Mouse (Mus musculus) splenic B cell, adult 2 months (primary cell): ENCODE data around the gene Zc3h12a.

Source experiments
- DNase-seq: peaks from one replicate; pipeline ENCODE4 v3.0.0-alpha.2; 2011; ENCODE audit warnings: low read depth, low spot score
- H3K27me3 ChIP-seq: 2 replicates; pipeline ENCODE4 v1.6.1; 2012; ENCODE audit warnings: mild to moderate bottlenecking, low read length, moderate library complexity, mixed read lengths; ENCODE audit not compliant: control insufficient read depth, poor library complexity, insufficient read depth, severe bottlenecking
- H3K36me3 ChIP-seq: 2 replicates; pipeline ENCODE4 v1.6.1; 2012; ENCODE audit warnings: mild to moderate bottlenecking, low read length, moderate library complexity, mixed read lengths; ENCODE audit not compliant: control insufficient read depth, poor library complexity, insufficient read depth, severe bottlenecking

Gene Zc3h12a

GRCm38 (mm10) chr4:125132394-125132793 is 4.8 kb upstream of the Zc3h12a start:
- peak; percentile 90 for DNase-seq
- no peaks in the 10 kb centered on the region for H3K27me3 ChIP-seq
- no peaks in the 10 kb centered on the region for H3K36me3 ChIP-seq

DNA sequence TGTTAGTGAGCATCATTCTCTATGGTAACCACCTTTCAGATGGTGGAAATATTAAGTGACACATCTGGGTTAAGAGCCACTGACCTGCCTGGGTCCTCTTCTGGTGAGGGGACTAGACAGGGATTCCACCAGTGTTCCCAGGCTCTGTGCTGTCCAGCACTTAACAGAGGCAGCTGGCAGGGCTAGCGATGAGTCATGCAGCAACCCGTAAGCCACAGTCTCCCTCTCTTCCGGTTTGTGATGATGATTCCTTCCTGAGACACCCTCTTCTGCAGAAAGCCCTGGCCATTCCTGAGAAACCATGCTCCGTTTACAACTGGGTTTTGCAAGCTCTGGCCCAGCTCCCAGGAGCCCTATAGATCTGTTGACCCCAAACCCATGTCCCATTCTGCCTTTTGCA is 3.9 kb upstream of the Zc3h12a start:
- Histone ChIP-seq H3K27me3 (no peaks in the 10 kb centered on the region), H3K36me3 (peaks cover 3% of the 10 kb centered on the region)
- DNase-seq = no peak

GRCm38 (mm10) chr4:125126761-125127160 is 879 bp downstream of the Zc3h12a start:
- peak; percentile 27 for DNase-seq
- Histone ChIP-seq H3K36me3 (peaks cover 23% of the 10 kb centered on the region), H3K27me3 (no peaks in the 10 kb centered on the region)

DNA sequence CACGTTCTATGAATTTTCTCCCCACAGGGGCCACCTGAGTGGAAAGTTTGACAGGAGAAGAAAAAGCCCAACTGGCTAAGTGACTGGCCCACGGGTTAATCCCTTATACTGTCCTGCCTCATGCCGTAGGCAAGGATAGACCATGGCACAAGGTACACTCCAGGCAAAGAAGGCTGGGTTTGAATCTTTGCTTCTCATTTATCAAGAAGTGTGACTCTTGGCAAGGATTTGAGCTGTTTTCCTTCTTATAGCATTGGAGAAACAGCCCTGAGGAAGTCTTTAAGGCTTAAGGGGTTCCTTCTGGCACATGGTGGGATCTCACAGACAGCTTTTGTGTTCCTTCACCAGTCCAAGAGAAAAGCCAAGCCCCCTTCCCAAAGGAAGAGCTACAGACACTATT is 1.5 kb downstream of the Zc3h12a start:
- Histone ChIP-seq H3K36me3 (peaks cover 25% of the 10 kb centered on the region), H3K27me3 (no peaks in the 10 kb centered on the region)
- no peak for DNase-seq

- peak; percentile 36 for DNase-seq
- Histone ChIP-seq H3K27me3 (no peaks in the 10 kb centered on the region), H3K36me3 (peaks cover 26% of the 10 kb centered on the region)
These were observed 2.2 kb downstream of the Zc3h12a start for GRCm38 (mm10) chr4:125125361-125125921.

- peak; percentile 97 for DNase-seq
- Histone ChIP-seq H3K27me3 (no peaks in the 10 kb centered on the region), H3K36me3 (peaks cover 33% of the 10 kb centered on the region)
These were observed 3.0 kb downstream of the Zc3h12a start for GRCm38 (mm10) chr4:125124424-125125209.

DNA sequence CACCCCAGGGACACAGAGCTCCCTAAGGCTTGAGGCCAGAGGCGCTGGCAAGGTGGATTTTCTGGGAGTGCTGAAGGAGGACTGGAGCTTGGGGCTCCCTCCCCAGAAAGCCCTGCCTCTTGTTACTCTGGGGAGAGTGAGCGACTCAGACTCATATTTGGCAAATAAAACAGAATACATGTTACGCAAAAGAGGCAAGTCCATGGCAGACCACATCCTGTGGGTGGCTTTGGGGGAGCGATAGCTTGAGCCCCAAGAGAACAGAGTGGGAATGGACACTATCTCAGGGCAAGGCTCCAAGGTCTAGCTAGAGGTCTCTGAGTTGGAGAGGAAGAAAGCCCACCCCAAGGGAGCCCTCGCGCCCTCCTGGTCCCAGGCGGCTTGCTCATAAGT is 4.4 kb downstream of the Zc3h12a start:
- no peaks in the 10 kb centered on the region for H3K27me3 ChIP-seq
- DNase-seq = peak; percentile 60

GRCm38 (mm10) chr4:125122431-125123278 is 5.0 kb downstream of the Zc3h12a start:
- H3K27me3 ChIP-seq = no peaks in the 10 kb centered on the region
- DNase-seq = peak; percentile 63
- peaks cover 41% of the 10 kb centered on the region for H3K36me3 ChIP-seq

More for the DNA sequence above, 4.4 kb downstream of the Zc3h12a start:
- peaks cover 41% of the 10 kb centered on the region for H3K36me3 ChIP-seq

DNA sequence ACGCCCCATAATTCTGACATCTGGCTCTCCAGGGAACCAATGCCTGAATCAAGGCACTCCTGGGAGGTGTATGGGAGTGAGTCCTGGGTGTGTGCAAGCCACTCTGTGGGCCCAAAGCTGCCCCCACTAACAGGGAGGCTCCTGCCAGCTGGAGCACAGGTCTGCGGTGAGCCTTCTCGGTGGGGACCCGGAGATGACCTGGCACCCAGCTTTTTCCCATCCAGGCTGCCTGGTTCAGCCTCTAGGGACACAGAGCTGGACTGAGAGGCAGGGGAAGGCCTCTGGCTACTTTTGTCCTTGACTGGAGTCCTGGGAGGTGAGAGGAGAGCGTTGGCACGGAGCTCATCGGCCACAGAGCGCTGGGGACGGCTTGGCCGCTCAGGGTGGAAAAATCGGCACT is 7.9 kb downstream of the Zc3h12a start:
- no peak for DNase-seq
- Histone ChIP-seq H3K27me3 (no peaks in the 10 kb centered on the region), H3K36me3 (peaks cover 27% of the 10 kb centered on the region)

DNA sequence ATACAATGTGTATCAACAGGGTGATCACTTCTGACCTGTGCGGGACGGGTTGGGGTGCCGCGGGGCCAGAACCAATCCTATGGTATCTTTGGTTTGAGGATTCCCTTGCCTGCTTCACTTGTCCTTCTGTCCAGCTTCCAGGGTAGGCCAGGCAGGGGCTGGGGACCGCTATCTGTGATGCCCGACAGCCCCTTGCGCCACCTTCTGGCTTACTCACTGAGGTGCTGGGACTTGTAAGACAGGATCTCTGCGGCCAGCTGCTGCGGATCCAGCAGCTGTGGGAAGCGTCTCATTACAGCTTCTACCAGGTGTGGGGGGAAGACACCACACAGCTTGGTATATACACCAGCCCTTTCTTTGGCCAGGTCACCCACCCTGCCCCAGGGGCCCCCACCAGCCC is 8.6 kb downstream of the Zc3h12a start:
- DNase-seq = peak; percentile 33
- H3K27me3 ChIP-seq = no peaks in the 10 kb centered on the region
- peaks cover 27% of the 10 kb centered on the region for H3K36me3 ChIP-seq

DNA sequence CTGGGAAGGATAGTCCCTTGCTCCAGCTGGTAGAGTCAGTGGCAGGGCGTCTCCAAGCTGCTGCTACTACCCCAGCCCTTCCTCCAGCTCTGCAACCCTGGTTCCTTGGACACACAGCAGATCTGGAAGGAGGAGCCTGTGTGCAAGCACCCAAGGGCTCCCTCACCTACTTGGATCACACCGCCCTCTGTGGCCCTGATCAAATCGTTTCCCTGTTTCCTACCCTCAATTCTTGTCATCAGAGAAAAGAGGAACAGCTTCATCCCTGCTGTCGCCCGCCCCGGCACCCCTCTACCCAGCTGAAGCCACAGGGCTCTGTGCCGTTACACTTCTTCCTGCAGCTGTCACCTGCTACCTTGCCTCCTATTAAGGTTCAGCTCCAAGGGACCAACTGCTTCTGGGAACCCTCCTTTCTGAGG is 9.7 kb downstream of the Zc3h12a start:
- peak; percentile 76 for DNase-seq
- H3K27me3 ChIP-seq = no peaks in the 10 kb centered on the region
- peaks cover 24% of the 10 kb centered on the region for H3K36me3 ChIP-seq

DNA sequence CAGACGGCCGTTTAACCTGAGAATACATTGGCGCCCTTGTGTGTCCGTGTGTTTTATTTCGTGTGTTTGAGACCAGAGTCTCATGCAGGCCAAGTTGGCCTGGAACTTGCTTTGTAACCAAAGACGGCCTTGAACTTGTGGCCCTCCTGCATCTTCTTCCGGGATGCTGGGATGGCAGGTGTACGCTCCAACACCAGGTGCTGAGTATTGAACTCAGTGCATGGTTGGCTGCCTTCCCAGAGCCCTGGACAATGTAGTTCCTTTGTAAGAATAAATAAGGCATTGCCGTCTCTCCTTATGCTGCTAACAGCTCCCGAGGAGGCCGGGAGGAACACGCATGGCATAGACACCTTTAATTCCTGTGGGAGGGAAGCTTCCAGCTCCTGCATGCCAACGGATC is 10.7 kb downstream of the Zc3h12a start:
- H3K36me3 ChIP-seq = peaks cover 20% of the 10 kb centered on the region
- no peaks in the 10 kb centered on the region for H3K27me3 ChIP-seq
- no peak for DNase-seq

DNA sequence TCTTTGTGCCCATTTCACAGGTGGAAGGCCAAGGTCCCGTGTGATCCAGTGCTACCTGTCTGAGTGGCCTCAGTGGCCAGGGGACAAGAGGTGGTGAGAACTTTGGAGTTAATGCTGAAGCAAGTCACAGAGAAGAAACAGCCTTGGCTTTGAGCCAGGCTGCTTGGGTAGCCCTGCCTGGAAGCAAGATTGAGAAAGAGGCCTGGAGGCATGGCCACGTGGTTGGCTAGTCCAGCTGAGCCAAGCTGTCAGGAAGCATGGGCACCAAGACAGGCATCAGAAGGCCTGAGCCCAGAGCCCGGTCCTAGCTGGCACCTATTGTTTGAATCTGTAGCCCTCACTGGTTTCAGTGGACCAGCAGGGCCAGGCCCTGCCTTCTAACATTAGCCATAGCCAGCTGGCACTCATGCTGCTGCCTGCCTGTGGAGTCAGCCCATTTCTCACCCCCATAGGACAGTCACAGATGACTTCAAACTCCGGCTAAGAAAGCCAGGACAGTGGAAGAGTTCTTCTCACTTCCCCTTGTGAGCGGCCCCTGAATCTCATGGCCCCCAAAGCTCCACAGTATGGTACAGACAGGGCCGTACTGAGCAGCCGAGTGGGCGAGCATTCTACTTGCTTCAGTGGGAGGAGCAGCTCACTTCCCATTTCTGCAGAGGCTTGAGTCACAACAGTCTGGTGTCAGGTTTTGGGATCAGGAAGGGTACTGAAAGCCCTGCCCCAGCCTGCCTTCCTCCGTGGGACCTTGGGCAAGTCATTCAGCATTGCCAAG is 11.4 kb downstream of the Zc3h12a start:
- Histone ChIP-seq H3K27me3 (no peaks in the 10 kb centered on the region), H3K36me3 (peaks cover 17% of the 10 kb centered on the region)
- peak; percentile 84 for DNase-seq

DNA sequence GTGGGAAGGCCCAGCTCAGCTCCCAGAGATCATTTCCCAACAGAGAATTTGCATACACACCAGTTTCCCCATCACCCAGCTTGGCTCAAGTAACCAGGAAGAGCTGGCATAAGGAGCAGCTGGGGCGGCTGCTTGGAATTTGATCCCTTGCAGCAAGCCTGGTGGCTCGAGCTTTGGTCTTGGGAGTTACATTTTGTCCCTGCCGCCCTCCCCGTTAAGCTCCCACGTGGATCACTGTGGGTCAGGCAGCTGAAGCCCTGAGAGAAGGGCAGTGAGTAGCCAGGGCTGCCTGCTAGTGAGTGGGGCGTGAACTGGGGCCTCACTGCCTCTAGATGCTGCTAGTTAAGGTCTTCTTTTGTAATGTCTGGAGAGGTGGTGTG is 11.9 kb downstream of the Zc3h12a start:
- H3K36me3 ChIP-seq = peaks cover 17% of the 10 kb centered on the region
- DNase-seq = no peak
- H3K27me3 ChIP-seq = no peaks in the 10 kb centered on the region
